Mouse (Mus musculus) heart, postnatal 0 days (tissue): ENCODE data around the gene Ccz1. TPM values are rescaled to one million over a fixed set of nuclear protein-coding genes. Genes with fewer than 3 reads are reported as not detected.

ENCODE experiments used
- ATAC-seq: fragments of 200-750 bp; cut with Nextera tagmentation; 2 replicates; pipeline ENCODE4 v1.8.0; 2017; ENCODE audit warnings: low read depth, moderate number of reproducible peaks, moderate library complexity; ENCODE audit not compliant: insufficient read depth
- DNase-seq: peaks from one replicate; pipeline ENCODE4 v3.0.0-alpha.2; 2016; ENCODE audit warnings: low spot score
- H3K27ac ChIP-seq: fragments of 300-500 bp; sonication (generic); 2 replicates; pipeline ENCODE4 v1.5.1; 2014; ENCODE audit warnings: low read depth, mild to moderate bottlenecking
- H3K27me3 ChIP-seq: fragments of 300-500 bp; sonication (generic); 2 replicates; pipeline ENCODE4 v1.6.1; 2014; ENCODE audit warnings: low read length, mixed read lengths; ENCODE audit not compliant: control insufficient read depth, insufficient read depth
- H3K36me3 ChIP-seq: fragments of 300-500 bp; sonication (generic); replicated peaks from 2 replicates; pipeline ENCODE4 v1.6.1; 2014; ENCODE audit warnings: low read length, mixed read lengths; ENCODE audit not compliant: control insufficient read depth, insufficient read depth
- H3K4me1 ChIP-seq: fragments of 300-500 bp; sonication (generic); 2 replicates; pipeline ENCODE4 v1.6.1; 2014; ENCODE audit warnings: antibody characterized with exemption; ENCODE audit not compliant: control insufficient read depth, insufficient read depth
- H3K4me2 ChIP-seq: fragments of 300-500 bp; sonication (generic); 2 replicates; pipeline ENCODE4 v1.6.1; 2014; ENCODE audit warnings: low read depth, mild to moderate bottlenecking, low read length, moderate library complexity
- H3K4me3 ChIP-seq: fragments of 300-500 bp; sonication (generic); 2 replicates; pipeline ENCODE4 v1.5.1; 2014; ENCODE audit warnings: low read depth, low read length
- H3K9ac ChIP-seq: fragments of 300-500 bp; sonication (generic); replicated peaks from 2 replicates; pipeline ENCODE4 v1.6.1; 2014; ENCODE audit warnings: low read depth, low read length, mixed read lengths
- H3K9me3 ChIP-seq: fragments of 300-500 bp; sonication (generic); replicated peaks from 2 replicates; pipeline ENCODE4 v1.6.1; 2016; ENCODE audit warnings: low read length; ENCODE audit not compliant: control insufficient read depth
- CTCF ChIP-seq: IDR thresholded peaks from 2 replicates; pipeline ENCODE4 v1.5.1; 2016; ENCODE audit warnings: antibody characterized with exemption, control low read depth, low read depth
- EP300 ChIP-seq: IDR thresholded peaks from 2 replicates; pipeline ENCODE4 v1.6.1; 2016; ENCODE audit warnings: antibody characterized with exemption, low read depth
- WGBS: fragments of 180-500 bp; shearing (Covaris S2); extraction: QIAGEN DNeasy Blood & Tissue Kit; methylation state at CpG from one replicate; pipeline ENCODE4 v1.1.7; 2014; 5-methylcytosine and 5-hydroxymethylcytosine counted together
- polyA plus RNA-seq: library from polyadenylated mRNA; unstranded; fragments of >200 nt; fragmentation: Nextera tagmentation; extraction: Ambion mirVana; gene quantifications from 2 replicates; pipeline ENCODE4 v1.2.1, GENCODE M21; 2015
- total RNA-seq: library from RNA; depleted of rRNA; stranded (reverse); fragments of >200 nt; gene quantifications from 2 replicates; pipeline ENCODE4 v1.2.3, GENCODE M21; 2014; ENCODE audit warnings: low replicate concordance

Ccz1 gene
- total and polyA plus RNA-seq, 2 experiments from 2014 or later, result 34.0 to 44.2 TPM

GRCm38 (mm10) chr5:143992661-143993060 is 22.0 kb downstream of the Ccz1 start:
- peaks cover 80% of the 10 kb centered on the region for H3K36me3 ChIP-seq
- no peak overlapping the region for H3K4me2 ChIP-seq
- no peak for ATAC-seq
- TF ChIP-seq EP300, result no peak
- no peak for TF ChIP-seq CTCF
- H3K27me3 ChIP-seq, result no peaks in the 10 kb centered on the region
- H3K4me1 ChIP-seq, result peaks cover 9% of the 10 kb centered on the region; the same call in 1 of the 2 replicates
- H3K4me3 ChIP-seq, result no peak overlapping the region
- no peaks in the 10 kb centered on the region for H3K9me3 ChIP-seq
- DNase-seq, result no peak
- H3K9ac ChIP-seq, result no peak overlapping the region
- no peak overlapping the region for H3K27ac ChIP-seq
- 78% methylated on average over 10 of the region's 10 CpGs for WGBS

DNA sequence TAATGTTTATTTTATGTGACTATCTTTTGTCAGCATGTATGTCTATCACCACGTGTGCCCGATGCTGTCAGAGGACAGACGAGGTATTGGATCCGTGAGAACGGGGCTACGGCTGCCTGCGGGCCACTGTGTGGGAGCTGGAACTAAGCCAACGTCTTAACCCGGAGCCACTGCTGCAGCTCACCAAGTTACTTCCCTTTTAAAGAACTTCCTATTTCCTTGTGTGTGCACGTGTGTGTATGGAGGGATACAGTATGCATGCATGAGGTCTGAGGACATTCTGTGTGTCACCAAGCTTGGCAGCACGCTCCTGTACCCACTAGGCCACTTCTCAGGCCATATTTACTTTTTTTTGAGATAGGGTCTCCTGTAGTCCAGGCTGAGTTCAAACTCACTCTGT is 24.6 kb downstream of the Ccz1 start:
- WGBS, result 75% methylated on average over 11 of the region's 11 CpGs
- Histone ChIP-seq H3K27ac (no peak overlapping the region; the same call in 1 of the 2 replicates), H3K4me2 (no peak overlapping the region), H3K4me3 (no peak overlapping the region), H3K4me1 (peaks cover 9% of the 10 kb centered on the region; the same call in 1 of the 2 replicates), H3K27me3 (no peaks in the 10 kb centered on the region), H3K9me3 (no peaks in the 10 kb centered on the region), H3K9ac (no peak overlapping the region), H3K36me3 (peaks cover 87% of the 10 kb centered on the region)
- TF ChIP-seq CTCF (no peak), EP300 (no peak)
- DNase-seq (no peak), ATAC-seq (no peak)

GRCm38 (mm10) chr5:143989046-143989445 is 25.6 kb downstream of the Ccz1 start:
- Histone ChIP-seq H3K4me1 (peaks cover 6% of the 10 kb centered on the region; the same call in 1 of the 2 replicates), H3K9ac (no peak overlapping the region), H3K4me3 (no peak overlapping the region), H3K4me2 (no peak overlapping the region), H3K27me3 (no peaks in the 10 kb centered on the region), H3K27ac (peak overlapping the region; percentile 70), H3K36me3 (peaks cover 78% of the 10 kb centered on the region), H3K9me3 (no peaks in the 10 kb centered on the region)
- WGBS, result 60% methylated on average over 4 of the region's 4 CpGs
- TF ChIP-seq CTCF (no peak), EP300 (no peak)
- peak; percentile 83 for ATAC-seq
- DNase-seq, result peak; percentile 68

DNA sequence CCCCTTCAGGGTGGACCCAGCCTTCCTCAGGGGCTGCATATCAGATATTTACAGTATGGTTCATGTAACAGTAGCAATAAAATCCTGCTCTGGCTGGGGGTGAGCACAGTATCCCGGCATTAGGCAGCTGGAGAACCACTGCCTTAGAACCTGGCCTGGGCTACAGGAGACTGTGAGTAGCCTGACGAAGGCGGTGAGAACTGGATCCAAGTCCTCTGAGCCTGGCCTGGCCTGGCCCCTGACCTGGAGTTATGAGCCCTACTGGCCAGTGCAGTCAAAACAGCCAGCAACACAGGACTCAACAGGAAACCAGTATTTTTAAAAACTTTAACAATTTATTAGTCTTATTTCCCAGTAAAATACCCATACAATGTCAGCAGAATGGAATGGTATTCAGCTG is 27.1 kb downstream of the Ccz1 start:
- no peak overlapping the region for H3K27ac ChIP-seq
- TF ChIP-seq CTCF, result no peak
- TF ChIP-seq EP300, result no peak
- H3K27me3 ChIP-seq, result no peaks in the 10 kb centered on the region
- no peak overlapping the region for H3K4me3 ChIP-seq
- DNase-seq, result no peak
- 89% methylated on average over 3 of the region's 3 CpGs for WGBS
- peaks cover 74% of the 10 kb centered on the region for H3K36me3 ChIP-seq
- H3K9me3 ChIP-seq, result no peaks in the 10 kb centered on the region
- H3K4me1 ChIP-seq, result no peaks in the 10 kb centered on the region
- no peak overlapping the region for H3K4me2 ChIP-seq
- H3K9ac ChIP-seq, result no peak overlapping the region
- ATAC-seq, result no peak

- DNase-seq (no peak), ATAC-seq (no peak)
- Histone ChIP-seq H3K4me1 (no peaks in the 10 kb centered on the region), H3K4me3 (no peak overlapping the region), H3K27me3 (no peaks in the 10 kb centered on the region), H3K9me3 (no peaks in the 10 kb centered on the region), H3K27ac (no peak overlapping the region), H3K4me2 (no peak overlapping the region), H3K36me3 (peaks cover 54% of the 10 kb centered on the region), H3K9ac (no peak overlapping the region)
- WGBS, result 69% methylated on average over 7 of the region's 7 CpGs
- TF ChIP-seq EP300 (no peak), CTCF (no peak)
These were observed 29.3 kb downstream of the Ccz1 start for GRCm38 (mm10) chr5:143985381-143985780.

GRCm38 (mm10) chr5:143982361-143982760 is 32.3 kb downstream of the Ccz1 start:
- Histone ChIP-seq H3K4me2 (no peak overlapping the region), H3K4me1 (no peaks in the 10 kb centered on the region), H3K27ac (no peak overlapping the region), H3K9ac (no peak overlapping the region), H3K4me3 (no peak overlapping the region), H3K36me3 (peaks cover 31% of the 10 kb centered on the region), H3K9me3 (no peaks in the 10 kb centered on the region), H3K27me3 (no peaks in the 10 kb centered on the region)
- ATAC-seq (no peak), DNase-seq (no peak)
- WGBS, result 58% methylated on average over 2 of the region's 2 CpGs
- no peak for TF ChIP-seq EP300
- no peak for TF ChIP-seq CTCF
